Mouse (Mus musculus): ENCODE measurements around the gene Gm20388.

- no peak for TF ChIP-seq CTCF (IDR thresholded peaks at IDR 0.05; ENCODE audit: insufficient read depth, low read depth, low read length)
- no peak for TF ChIP-seq POLR2A (IDR thresholded peaks at IDR 0.05; ENCODE audit: insufficient read depth, low read depth, low read length)
Measured at GRCm38 (mm10) chr8:121210627-121211026, 1300.0 kb downstream of the Gm20388 start.

Data from olfactory bulb, adult 2 months (tissue).